Mouse (Mus musculus): ENCODE measurements around the gene Sclt1.
A peak's percentile ranks its signal among the peaks of the same experiment; 100 is the strongest.

Gene Sclt1

DNA sequence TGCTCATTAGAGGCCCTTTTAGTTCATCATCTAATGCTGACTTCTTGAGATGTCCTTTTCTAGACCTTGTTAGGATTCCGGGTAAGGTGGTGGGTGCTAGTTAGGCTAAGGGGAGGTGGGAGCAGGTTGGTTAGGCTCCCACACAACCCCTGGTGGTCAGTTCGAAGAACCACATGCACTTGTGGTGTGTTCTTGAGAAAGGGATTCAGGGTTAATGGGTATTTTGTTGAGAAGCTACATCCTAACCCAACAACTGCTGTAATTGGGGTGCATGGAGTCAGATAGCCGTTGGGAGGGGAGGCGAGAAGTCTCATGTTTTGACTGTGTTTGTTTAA is 136.0 kb downstream of the Sclt1 start:
- no peak for DNase-seq (ENCODE audit: low read depth, low spot score)

DNA sequence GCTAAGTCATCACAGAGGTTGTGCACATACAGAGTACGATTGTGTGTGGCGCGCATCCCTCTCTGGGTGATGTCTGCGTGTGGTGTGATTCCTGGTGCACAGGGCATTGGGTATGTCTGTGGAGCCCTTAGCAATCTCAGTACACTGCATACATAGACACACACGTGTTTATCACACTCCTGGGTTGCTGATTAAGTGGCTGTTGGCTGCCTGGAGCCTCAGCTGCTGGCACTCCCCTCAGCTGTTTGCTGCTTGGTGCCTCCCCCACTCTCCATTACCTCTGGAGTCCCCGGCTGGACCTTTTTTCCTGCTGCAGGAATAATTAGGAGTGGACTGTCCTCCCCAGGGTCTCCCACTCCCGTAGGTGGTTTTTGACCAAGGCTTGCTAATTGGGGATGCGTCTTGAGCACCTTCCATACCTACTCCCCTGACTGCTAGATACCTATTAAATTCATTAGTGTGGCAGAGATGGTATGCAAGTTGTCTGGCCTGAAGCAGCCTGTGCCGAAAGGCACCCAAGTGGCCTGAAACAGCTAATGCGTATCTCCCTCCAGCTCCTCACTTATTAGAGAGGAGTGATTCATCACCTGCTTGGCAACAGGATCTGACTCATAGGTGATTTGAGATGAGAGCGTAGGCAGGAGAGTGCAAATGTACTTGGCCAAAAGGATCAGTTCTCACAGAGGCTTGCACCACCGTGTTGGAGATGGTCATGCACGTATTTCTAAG is 136.5 kb downstream of the Sclt1 start:
- DNase-seq (ENCODE audit: low read depth, low spot score): peak; percentile 81

DNA sequence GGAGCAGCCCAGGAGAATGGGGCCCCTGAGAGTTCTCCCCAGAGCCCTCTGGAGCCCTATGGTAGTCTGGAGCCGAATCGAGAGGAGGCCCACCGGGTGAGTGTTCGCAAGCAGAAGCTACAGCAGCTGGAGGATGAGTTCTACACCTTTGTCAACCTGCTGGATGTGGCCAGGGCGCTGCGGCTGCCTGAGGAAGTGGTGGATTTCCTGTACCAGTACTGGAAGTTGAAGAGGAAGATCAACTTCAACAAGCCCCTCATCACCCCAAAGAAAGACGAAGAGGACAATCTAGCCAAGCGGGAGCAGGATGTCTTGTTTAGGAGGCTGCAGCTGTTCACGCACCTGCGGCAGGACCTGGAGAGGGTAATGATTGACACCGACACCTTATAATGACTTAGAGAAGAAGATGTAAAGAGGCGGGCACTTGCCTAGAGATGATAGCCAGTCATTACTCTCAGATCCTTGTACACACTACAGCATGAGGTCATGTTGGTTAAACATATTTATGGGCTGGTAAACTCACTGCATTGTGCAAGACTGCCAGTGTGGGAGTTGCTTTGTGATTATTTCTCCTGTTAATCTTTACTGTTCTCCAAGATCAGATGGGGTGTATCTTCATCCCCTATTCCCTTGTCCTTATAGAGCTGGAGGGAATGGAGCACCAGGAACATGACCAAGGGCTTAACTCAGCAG is 137.5 kb downstream of the Sclt1 start:
- DNase-seq (ENCODE audit: low read depth, low spot score): peak; percentile 33

DNA sequence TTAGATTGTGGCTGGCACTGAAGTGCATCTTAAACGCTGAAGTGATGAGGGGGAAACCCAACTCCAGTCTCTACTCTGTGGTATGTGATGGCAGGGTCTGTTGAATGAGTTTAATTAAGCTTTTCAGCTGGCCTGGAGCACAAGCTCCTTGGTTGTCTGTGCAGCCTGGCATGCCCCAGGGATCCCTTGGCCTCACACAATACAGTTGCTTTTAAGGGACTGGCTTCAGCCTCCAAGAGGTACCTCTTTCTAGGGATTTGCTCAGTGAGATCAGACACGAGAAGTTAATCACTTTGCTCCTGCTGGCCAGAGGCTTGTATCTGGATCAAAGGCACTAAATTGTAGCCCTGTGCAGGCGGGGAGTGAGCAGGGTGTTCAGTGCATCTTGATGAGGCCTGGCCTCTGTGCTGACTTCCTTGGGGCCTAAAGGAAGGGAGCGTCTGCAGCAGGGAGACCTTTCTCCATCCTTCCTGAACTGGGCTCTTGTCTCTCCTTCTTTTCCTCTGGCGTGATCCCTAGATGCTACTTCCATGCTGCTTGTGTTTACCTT is 138.8 kb downstream of the Sclt1 start:
- no peak for DNase-seq (ENCODE audit: low read depth, low spot score)

DNA sequence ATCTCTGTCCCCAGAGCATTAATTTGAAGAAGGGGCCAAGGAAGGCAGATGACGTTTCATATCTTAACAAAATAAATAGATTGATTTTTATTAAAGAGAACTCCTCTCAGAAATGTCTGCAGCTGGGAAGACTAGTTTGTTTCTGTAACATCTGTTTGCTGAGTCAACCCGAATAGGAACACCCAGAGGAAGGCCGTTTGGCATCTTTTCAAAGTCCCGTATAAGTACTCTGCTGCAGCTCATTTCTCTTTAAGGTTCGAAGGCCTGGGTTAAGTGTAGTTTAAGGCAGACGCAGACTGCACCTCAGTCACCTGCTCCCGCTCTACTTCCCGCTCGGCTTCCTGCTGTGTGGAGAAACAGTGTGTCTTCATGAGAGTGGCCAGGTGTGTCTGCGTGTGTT is 139.4 kb downstream of the Sclt1 start:
- peak; percentile 76 for DNase-seq (ENCODE audit: low read depth, low spot score)

DNA sequence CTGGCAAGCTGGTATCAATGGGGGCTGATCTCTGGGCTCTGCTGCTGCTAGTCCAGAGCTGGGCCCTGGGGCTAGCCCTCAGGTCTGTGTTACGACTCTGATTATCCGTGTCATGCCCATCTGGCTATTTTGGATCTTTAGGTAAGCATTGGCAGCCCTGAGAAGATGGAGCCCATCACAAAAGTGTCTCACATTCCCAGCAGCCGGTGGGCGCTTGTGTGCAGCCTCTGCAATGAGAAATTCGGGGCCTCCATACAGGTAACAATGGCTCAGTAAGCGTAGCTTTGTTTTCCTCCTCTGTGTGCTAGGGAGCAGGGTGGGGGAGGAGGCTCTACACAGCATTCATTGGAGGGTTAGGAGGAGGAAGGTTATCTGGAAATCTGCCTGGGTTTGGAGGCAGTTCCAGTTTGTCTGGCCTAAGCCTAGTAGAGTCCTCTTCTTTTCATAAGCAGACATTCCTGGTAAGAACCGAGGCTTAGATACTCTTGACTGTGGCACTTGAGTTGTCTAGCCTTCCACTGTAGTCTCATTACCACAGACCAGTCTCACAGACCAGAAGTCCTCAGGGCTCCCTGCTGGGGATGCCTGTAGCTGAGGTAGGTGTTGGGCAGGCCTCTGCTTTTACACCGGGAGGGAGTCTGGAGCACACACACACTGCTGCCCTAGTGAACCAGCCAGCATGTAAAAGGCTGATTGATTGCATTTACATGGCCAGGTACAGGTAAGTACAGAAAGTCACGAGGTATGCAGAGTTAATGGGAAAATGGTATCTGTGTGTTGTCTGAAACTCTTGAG is 140.9 kb downstream of the Sclt1 start:
- no peak for DNase-seq (ENCODE audit: low read depth, low spot score)

DNA sequence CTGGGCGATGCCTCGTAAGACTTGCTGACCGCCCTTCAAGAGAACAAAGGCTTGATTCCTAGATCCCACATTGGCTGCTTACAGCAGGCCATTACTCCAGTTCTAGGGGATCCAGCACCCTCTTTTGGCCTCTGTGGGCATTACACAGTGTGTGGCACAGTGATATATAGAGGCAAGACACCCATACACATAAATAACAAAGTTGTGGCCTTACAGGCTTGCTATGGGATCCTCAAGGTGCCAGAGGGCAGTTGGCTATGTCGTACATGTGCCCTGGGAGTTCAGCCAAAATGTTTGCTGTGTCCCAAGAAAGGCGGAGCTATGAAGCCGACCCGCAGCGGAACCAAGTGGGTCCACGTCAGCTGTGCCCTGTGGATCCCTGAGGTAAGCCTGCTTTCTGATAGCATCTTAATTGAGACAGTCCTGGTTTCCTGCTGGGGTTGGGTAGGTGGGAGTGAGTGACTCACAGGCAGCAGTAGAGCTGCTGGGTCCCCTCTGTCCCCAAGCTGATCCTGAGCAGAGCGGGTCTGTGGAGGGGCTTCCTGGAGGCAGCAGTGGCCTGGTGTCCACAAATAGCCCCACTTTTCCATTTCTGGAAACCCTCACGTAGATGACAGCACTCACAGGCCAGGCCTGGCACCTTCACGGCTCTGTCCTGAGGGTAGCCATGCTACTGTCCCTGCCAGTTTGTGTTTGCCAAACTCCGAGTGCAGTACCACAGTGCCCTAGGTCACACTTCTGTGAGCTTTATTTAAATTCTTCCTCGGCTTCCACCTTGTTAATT is 142.3 kb downstream of the Sclt1 start:
- DNase-seq (ENCODE audit: low read depth, low spot score): peak; percentile 76

DNA sequence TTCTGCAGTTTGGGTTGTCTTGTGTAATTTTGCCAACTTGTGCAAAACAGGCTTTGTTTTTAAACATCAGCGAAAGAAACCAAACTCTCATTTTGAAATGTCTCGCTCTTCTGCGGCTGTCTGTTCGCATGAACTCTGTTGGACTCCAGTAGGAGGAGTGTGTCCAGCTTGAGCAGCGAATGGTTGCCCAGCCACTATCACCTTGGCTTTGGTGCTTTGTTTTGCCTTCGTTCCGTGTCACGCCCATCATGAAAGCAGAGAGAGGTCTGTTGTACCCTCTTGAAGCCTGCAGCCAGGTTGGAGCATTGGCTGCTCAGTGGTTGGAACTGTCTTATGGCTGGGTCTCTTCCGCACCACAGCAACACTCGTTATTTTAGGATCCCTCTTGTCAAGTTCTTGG is 143.1 kb downstream of the Sclt1 start:
- DNase-seq (ENCODE audit: low read depth, low spot score): no peak

DNA sequence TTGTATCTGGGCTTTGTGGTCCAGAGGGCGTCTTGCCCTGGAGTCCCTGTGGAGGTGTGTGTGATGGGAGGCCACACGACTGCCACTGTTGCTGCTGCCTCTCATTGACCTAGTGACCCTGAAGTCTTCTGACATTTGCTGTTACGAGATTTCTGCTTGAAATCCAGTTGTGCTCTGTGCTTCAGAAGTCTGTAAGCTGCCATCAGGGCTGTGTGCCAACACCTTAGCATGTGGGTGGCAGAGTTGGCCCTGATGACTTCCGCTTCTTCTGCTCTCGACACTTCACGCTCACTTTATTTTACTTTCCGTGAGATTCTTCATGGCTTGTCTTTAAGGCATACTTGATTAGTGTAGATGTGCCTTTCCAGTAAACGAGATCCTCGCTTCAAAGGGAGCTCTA is 143.9 kb downstream of the Sclt1 start:
- no peak for DNase-seq (ENCODE audit: low read depth, low spot score)

DNA sequence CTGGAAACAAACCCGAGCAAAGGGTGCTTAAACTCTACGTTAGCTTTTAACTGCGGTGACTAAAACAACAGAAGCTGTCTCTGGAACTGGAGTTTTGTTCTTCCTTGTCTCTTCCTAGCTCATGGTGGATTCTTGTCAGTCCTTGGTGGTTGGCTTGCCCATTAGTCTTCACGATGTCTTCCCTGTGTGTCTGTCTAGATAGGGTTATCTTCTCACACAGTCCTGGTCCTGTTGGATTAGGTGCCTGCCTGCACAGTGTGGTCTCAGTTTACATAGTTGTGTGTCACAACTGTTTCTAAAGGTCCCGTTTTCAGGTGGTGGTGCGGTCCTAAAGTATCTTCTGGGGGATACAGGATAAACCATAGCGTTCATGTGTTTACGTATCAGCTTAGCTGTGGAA is 145.3 kb downstream of the Sclt1 start:
- no peak for DNase-seq (ENCODE audit: low read depth, low spot score)

DNA sequence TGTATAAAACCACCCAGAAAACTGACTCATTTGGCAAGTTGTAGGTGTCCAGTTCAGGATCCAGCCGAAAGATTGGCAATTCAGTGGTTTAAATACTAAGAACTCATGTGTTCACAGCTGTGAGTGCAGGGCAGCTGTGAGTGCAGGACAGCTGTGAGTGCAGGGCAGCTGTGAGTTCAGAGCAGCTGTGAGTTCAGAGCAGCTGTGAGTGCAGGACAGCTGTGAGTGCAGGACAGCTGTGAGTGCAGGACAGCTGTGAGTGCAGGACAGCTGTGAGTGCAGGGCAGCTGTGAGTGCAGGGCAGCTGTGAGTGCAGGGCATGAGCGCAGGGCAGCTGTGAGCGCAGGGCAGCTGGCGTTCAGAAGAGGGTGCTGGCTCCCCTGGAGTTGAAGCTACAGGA is 147.3 kb downstream of the Sclt1 start:
- no peak for DNase-seq (ENCODE audit: low read depth, low spot score)

DNA sequence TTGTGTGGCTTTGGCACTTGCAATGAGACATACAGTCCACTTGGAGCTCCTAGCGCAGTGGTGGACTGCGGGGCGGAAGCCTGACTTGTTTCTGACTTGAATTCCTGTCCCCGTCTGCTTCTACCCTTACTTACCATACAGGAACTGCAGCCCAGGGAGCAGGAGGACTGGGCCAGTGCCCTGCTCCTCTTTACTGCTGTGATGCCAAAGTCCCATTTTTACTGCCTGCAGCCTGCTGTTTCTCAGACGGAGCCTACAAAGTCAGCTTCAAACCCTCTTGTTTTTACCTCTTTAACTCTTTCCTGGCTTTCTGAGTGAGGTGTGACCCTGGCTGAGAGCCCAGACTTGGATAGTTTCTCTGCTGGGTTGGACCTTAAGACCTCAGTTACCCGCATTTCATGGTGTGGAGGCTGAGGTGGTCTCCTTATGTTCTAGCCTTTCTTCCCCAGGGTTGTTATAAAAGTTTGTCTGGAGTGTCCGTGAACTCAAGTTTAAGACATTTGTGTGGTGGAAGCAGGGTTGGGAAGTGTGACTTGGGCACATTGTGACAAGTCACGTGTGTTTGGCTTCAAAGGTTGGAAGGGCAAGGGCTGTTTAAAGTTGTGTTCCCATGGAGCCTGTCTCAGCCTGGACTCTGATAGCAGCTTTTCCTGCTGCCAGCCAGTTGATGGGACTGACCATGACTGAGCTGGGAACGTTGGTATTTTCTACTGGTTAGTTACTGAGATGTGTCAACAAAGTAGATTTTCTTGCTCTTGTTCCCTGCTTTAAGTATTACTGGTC is 148.0 kb downstream of the Sclt1 start:
- DNase-seq (ENCODE audit: low read depth, low spot score): no peak

DNA sequence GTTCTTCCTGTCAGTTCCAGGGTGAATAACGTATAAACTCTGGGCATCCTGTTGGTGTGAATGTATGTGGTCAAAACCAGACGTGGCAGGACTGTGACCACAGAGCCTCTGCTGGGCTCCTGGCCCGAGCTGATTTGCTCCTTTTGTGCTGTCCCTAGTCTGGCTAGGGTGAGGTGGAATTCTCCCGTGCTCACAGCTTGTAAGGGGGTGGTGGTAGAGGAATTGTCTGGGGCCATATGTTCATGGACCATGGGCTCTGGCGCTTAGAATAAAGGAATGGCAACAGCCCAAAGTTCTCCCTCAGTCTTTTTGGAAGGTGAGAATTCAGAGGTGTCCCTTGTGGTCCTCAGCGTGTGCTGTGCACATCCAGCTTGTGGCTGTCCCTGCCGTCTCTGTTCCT is 149.5 kb downstream of the Sclt1 start:
- no peak for DNase-seq (ENCODE audit: low read depth, low spot score)

DNA sequence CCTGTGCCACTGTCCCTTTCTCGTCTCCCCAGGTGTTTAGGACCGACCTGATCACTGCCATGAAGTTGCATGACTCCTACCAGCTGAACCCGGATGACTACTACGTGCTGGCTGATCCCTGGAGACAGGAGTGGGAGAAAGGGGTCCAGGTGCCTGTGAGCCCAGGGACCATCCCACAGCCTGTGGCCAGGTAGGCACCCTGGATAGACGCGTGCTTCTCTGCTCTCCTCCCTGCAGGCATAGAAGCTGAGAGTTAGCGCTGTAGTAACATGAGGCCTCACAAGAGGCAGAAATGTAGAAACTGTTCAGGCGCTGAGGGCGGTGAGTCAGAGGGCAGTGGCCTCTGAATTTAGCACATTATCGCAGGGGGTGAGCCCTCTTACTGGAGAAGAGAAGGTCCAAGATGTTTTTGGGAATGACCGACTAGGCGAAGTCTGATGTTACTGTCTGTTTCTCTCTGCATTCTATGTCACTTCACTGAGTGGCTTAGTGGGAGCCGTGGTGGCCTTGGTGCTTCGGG is 150.6 kb downstream of the Sclt1 start:
- DNase-seq (ENCODE audit: low read depth, low spot score): peak; percentile 43

DNA sequence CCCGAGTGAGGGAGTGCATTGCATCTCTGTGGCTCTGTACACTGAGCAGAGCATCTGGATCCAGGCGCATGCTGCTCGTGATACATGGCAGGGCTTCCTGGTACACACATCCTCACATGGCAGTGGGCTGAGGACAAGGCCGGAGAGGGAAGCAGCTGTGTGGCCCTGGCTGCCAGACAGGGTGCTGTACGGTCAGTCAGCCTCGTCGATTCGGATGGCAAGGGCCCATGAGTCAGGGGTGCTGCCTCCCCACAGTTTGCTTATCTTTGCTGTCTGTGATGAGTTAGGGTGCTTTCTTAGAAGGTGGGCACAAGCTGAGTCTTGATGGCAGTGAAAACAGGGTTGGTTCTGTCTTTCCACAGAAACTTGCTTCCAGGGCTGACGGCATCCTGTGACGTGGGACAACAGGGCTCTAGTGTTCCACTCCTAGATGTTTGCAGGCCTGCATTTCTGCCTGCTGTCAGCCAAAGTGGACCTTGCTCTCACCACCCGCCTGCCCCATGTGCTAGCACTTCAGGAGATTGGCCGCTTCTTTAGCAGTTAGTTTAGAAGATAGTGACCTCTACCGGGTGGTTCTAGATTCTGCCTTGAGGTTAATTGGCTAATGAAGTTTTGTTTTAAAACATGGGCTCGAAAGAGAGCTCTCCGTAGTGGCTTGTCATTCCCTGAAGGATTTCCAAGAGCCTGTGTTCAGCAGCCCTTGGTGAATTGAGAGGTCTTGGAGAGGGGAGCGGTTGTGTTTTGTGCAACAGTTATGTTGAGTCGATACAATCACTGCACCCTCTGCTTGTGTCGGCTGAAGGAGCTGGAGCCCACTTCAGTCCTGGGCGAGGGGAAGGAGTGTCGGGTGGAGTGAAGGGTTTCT is 151.4 kb downstream of the Sclt1 start:
- DNase-seq (ENCODE audit: low read depth, low spot score): no peak

DNA sequence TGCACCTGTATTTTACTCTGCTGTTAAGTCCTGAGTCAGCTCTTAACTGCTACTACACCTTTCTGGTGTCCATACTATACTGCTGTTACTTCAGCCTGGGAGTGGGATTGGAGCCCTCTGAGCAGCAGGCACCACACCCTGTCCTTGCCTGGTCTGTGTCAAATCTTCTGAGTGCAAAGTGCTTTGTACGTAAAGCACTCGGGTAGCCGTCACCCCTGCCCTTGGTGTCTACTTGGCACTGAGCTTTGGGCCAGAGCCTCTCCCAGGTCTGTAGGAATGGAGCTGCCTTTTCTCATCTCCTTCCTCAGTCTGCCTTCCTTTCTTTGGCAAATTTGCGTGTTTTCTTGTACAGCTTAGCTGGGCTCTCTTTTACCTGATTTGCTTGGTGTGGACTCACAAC is 152.3 kb downstream of the Sclt1 start:
- no peak for DNase-seq (ENCODE audit: low read depth, low spot score)

DNA sequence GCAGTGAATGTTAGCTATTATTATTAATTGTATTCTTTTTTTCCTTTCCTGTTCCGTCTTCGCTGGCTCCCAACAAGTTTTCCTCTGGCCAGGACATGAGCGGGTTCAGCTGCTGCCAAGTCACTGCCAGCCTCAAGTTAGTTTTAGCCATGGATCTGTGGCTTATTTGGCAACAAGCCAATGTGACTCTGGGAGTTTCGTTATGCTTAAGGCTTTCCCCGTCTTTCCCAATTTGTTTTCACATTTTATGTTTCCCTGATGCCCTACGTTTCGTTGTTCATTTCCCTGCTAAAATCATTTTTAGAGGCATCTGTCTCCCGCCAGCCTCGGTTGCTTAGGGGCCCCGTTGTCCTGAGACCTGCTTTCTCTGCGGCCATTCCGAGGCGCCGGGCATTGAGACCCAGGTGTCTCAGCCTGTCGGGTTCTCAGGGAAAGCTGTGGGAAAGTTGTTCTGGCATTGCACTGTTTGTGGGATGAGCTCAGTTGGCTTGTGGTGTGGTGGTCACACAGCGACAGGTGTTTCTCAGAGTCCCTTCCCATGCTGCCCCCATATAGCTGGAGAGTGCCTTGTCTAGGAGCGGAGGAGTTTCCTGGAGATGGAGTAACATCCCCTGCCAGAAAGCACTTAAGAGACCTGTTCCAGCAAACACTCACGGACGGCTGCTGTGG is 152.9 kb downstream of the Sclt1 start:
- DNase-seq (ENCODE audit: low read depth, low spot score): no peak

DNA sequence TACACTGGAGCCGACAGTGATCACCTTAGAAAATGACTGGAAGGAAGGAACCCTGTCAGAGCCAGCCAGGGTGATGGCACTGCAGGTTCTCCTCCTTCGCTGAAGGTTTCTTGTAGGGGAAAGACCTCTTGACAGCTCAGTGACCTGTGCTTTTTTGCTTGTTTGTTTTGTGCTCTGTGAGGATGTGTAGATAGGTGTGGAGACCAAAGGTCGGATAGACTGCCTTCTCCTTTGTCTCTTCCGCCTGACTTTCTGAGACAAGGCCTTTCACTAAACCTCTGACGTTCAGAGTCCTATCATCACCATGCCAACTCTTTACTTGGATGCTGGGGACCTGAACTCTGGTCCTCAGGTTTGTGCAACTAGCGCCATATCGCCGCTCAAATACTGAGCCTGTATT is 153.8 kb downstream of the Sclt1 start:
- no peak for DNase-seq (ENCODE audit: low read depth, low spot score)

DNA sequence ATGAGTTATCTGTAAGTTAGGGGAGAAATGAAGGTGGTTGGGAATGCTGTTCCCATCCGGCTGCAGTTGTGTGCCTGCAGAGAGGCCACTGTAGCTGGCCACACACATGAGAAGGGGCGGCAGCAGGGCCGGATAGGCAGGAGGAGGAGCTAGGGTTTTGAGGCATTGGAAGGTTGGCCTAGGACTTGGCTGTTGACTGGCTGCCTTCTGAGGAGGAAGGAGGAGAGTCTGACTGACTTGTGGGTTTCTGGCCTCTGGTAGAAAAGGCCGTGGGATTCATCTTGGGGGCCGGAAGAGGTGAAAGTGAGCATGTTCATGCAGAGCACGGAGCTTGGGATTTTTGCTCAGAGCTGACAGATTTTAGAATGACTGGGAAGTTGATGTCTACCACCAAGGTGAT is 154.7 kb downstream of the Sclt1 start:
- DNase-seq (ENCODE audit: low read depth, low spot score): no peak
